Mouse (Mus musculus) neural tube, embryonic 15.5 days (tissue): ENCODE data around the gene Fam181a. TPM values are rescaled to one million over a fixed set of nuclear protein-coding genes. Genes with fewer than 3 reads are reported as not detected.

Experiments
- ATAC-seq: fragments of 200-750 bp; cut with Nextera tagmentation; 2 replicates; pipeline ENCODE4 v1.8.0; 2017; ENCODE audit warnings: mild to moderate bottlenecking, moderate TSS enrichment, moderate library complexity; ENCODE audit not compliant: low FRiP score
- H3K27ac ChIP-seq: fragments of 300-500 bp; sonication (generic); replicated peaks from 2 replicates; pipeline ENCODE4 v1.5.1; 2015; ENCODE audit warnings: mild to moderate bottlenecking, inconsistent platforms
- H3K27me3 ChIP-seq: fragments of 300-500 bp; sonication (generic); replicated peaks from 2 replicates; pipeline ENCODE4 v1.6.1; 2015; ENCODE audit warnings: inconsistent platforms
- H3K36me3 ChIP-seq: fragments of 300-500 bp; sonication (generic); 2 replicates; pipeline ENCODE4 v1.6.1; 2015; ENCODE audit warnings: inconsistent platforms
- H3K4me1 ChIP-seq: fragments of 300-500 bp; sonication (generic); 2 replicates; pipeline ENCODE4 v1.6.1; 2015; ENCODE audit warnings: inconsistent platforms
- H3K4me2 ChIP-seq: fragments of 300-500 bp; sonication (generic); 2 replicates; pipeline ENCODE4 v1.6.1; 2015; ENCODE audit warnings: inconsistent platforms, mild to moderate bottlenecking, moderate library complexity
- H3K4me3 ChIP-seq: fragments of 300-500 bp; sonication (generic); replicated peaks from 2 replicates; pipeline ENCODE4 v1.5.1; 2015; ENCODE audit warnings: mild to moderate bottlenecking, inconsistent platforms
- H3K9ac ChIP-seq: fragments of 300-500 bp; sonication (generic); replicated peaks from 2 replicates; pipeline ENCODE4 v1.6.1; 2015; ENCODE audit warnings: mild to moderate bottlenecking, inconsistent platforms
- H3K9me3 ChIP-seq: fragments of 300-500 bp; sonication (generic); replicated peaks from 2 replicates; pipeline ENCODE4 v1.6.1; 2016; ENCODE audit warnings: inconsistent platforms
- WGBS: fragments of 180-500 bp; shearing (Covaris S2); methylation state at CpG from one replicate; pipeline ENCODE4 v1.1.7; 2015; ENCODE audit warnings: mixed read lengths; 5-methylcytosine and 5-hydroxymethylcytosine counted together
- polyA plus RNA-seq: library from polyadenylated mRNA; unstranded; fragments of >200 nt; fragmentation: Nextera tagmentation; extraction: Ambion mirVana; gene quantifications from 2 replicates; pipeline ENCODE4 v1.2.1, GENCODE M21; 2015

Fam181a gene
- polyA plus RNA-seq, 1 experiment from 2014 or later = 6.9 TPM

GRCm38 (mm10) chr12:103341212-103341611 lies 30.4 kb downstream of the Fam181a start:
- Histone ChIP-seq H3K27ac (no peak overlapping the region), H3K4me1 (no peaks in the 10 kb centered on the region), H3K4me3 (no peak overlapping the region), H3K9me3 (no peaks in the 10 kb centered on the region), H3K27me3 (no peaks in the 10 kb centered on the region), H3K36me3 (no peaks in the 10 kb centered on the region), H3K4me2 (no peak overlapping the region), H3K9ac (no peak overlapping the region)
- ATAC-seq = no peak
- WGBS = 86% methylated on average over 5 of the region's 5 CpGs

GRCm38 (mm10) chr12:103343456-103343855 lies 32.7 kb downstream of the Fam181a start:
- H3K4me2 ChIP-seq = no peak overlapping the region
- H3K4me1 ChIP-seq = no peaks in the 10 kb centered on the region
- WGBS = 82% methylated on average over 8 of the region's 8 CpGs

GRCm38 (mm10) chr12:103344934-103345333 lies 34.2 kb downstream of the Fam181a start:
- ATAC-seq = no peak
- no peak overlapping the region for H3K9ac ChIP-seq
- 90% methylated on average over 7 of the region's 7 CpGs for WGBS
- no peaks in the 10 kb centered on the region for H3K4me1 ChIP-seq
- H3K4me2 ChIP-seq = no peak overlapping the region
- H3K4me3 ChIP-seq = no peak overlapping the region
- H3K9me3 ChIP-seq = no peaks in the 10 kb centered on the region
- H3K27me3 ChIP-seq = no peaks in the 10 kb centered on the region
- no peak overlapping the region for H3K27ac ChIP-seq
- no peaks in the 10 kb centered on the region for H3K36me3 ChIP-seq

More at GRCm38 (mm10) chr12:103343456-103343855, 32.7 kb downstream of the Fam181a start:
- ATAC-seq = no peak
- Histone ChIP-seq H3K36me3 (no peaks in the 10 kb centered on the region), H3K9me3 (no peaks in the 10 kb centered on the region), H3K27me3 (no peaks in the 10 kb centered on the region), H3K9ac (no peak overlapping the region), H3K4me3 (no peak overlapping the region), H3K27ac (no peak overlapping the region)

- H3K4me3 ChIP-seq = no peak overlapping the region
- no peaks in the 10 kb centered on the region for H3K27me3 ChIP-seq
- ATAC-seq = no peak
- 87% methylated on average over 8 of the region's 8 CpGs for whole genome bisulfite sequencing
- no peaks in the 10 kb centered on the region for H3K4me1 ChIP-seq
- H3K9me3 ChIP-seq = no peaks in the 10 kb centered on the region
- H3K9ac ChIP-seq = no peak overlapping the region
- H3K4me2 ChIP-seq = no peak overlapping the region
- no peaks in the 10 kb centered on the region for H3K36me3 ChIP-seq
- no peak overlapping the region for H3K27ac ChIP-seq
Observed at GRCm38 (mm10) chr12:103346945-103347344, 36.2 kb downstream of the Fam181a start.

GRCm38 (mm10) chr12:103347406-103347805 lies 36.6 kb downstream of the Fam181a start:
- Histone ChIP-seq H3K27me3 (no peaks in the 10 kb centered on the region), H3K27ac (no peak overlapping the region), H3K4me3 (no peak overlapping the region), H3K4me2 (no peak overlapping the region), H3K36me3 (no peaks in the 10 kb centered on the region), H3K9me3 (no peaks in the 10 kb centered on the region), H3K9ac (no peak overlapping the region), H3K4me1 (no peaks in the 10 kb centered on the region)
- 57% methylated on average over 5 of the region's 5 CpGs for WGBS
- ATAC-seq = no peak

GRCm38 (mm10) chr12:103348506-103348905 lies 37.7 kb downstream of the Fam181a start:
- WGBS = 7% methylated on average over 3 of the region's 3 CpGs
- Histone ChIP-seq H3K27ac (no peak overlapping the region), H3K4me1 (peaks cover 3% of the 10 kb centered on the region; the same call in 1 of the 2 replicates), H3K27me3 (no peaks in the 10 kb centered on the region), H3K9ac (no peak overlapping the region), H3K36me3 (no peaks in the 10 kb centered on the region), H3K9me3 (no peaks in the 10 kb centered on the region), H3K4me2 (no peak overlapping the region), H3K4me3 (no peak overlapping the region)
- ATAC-seq = peak; percentile 83; the same call in 1 of the 2 replicates

- H3K27me3 ChIP-seq = no peaks in the 10 kb centered on the region
- H3K4me3 ChIP-seq = no peak overlapping the region
- H3K9me3 ChIP-seq = no peaks in the 10 kb centered on the region
- H3K4me1 ChIP-seq = peaks cover 6% of the 10 kb centered on the region; the same call in 1 of the 2 replicates
- H3K27ac ChIP-seq = no peak overlapping the region
- WGBS = 96% methylated on average over 6 of the region's 6 CpGs
- no peak overlapping the region for H3K4me2 ChIP-seq
- H3K9ac ChIP-seq = no peak overlapping the region
- ATAC-seq = no peak
- no peaks in the 10 kb centered on the region for H3K36me3 ChIP-seq
Observed at GRCm38 (mm10) chr12:103352735-103353134, 42.0 kb downstream of the Fam181a start.

GRCm38 (mm10) chr12:103353538-103353937 lies 42.8 kb downstream of the Fam181a start:
- H3K27me3 ChIP-seq = no peaks in the 10 kb centered on the region
- 9% methylated on average over 5 of the region's 5 CpGs for WGBS
- H3K4me2 ChIP-seq = no peak overlapping the region
- H3K9me3 ChIP-seq = no peaks in the 10 kb centered on the region
- H3K4me1 ChIP-seq = peaks cover 6% of the 10 kb centered on the region; the same call in 1 of the 2 replicates
- H3K9ac ChIP-seq = no peak overlapping the region
- peak; percentile 51; the same call in 1 of the 2 replicates for ATAC-seq
- no peaks in the 10 kb centered on the region for H3K36me3 ChIP-seq
- H3K27ac ChIP-seq = no peak overlapping the region
- no peak overlapping the region for H3K4me3 ChIP-seq

- 78% methylated on average over 14 of the region's 14 CpGs for WGBS
- Histone ChIP-seq H3K27ac (no peak within 1 kb of the TSS), H3K9ac (no peak within 1 kb of the TSS), H3K27me3 (no peaks in the 10 kb centered on the region), H3K4me3 (no peak within 1 kb of the TSS), H3K4me1 (peaks cover 6% of the 10 kb centered on the region; the same call in 1 of the 2 replicates), H3K9me3 (no peaks in the 10 kb centered on the region), H3K4me2 (no peak within 1 kb of the TSS), H3K36me3 (no peaks in the 10 kb centered on the region)
- ATAC-seq = no peak
Observed at GRCm38 (mm10) chr12:103355746-103356414, 45.1 kb downstream of the Fam181a start, which contains the start of gene Asb2. TSS of gene Asb2 (minus strand) at chr12:103356001.

GRCm38 (mm10) chr12:103356415-103356748 lies 45.6 kb downstream of the Fam181a start:
- Histone ChIP-seq H3K36me3 (no peaks in the 10 kb centered on the region), H3K27ac (no peak overlapping the region), H3K9ac (no peak overlapping the region), H3K4me3 (no peak overlapping the region), H3K9me3 (no peaks in the 10 kb centered on the region), H3K4me1 (peaks cover 6% of the 10 kb centered on the region; the same call in 1 of the 2 replicates), H3K27me3 (no peaks in the 10 kb centered on the region), H3K4me2 (no peak overlapping the region)
- WGBS = 92% methylated on average over 4 of the region's 4 CpGs
- no peak for ATAC-seq

- H3K36me3 ChIP-seq = no peaks in the 10 kb centered on the region
- WGBS = 74% methylated on average over 8 of the region's 8 CpGs
- H3K4me3 ChIP-seq = no peak overlapping the region
- H3K9ac ChIP-seq = no peak overlapping the region
- H3K4me1 ChIP-seq = peaks cover 6% of the 10 kb centered on the region; the same call in 1 of the 2 replicates
- H3K27me3 ChIP-seq = no peaks in the 10 kb centered on the region
- H3K9me3 ChIP-seq = no peaks in the 10 kb centered on the region
- ATAC-seq = no peak
- no peak overlapping the region for H3K4me2 ChIP-seq
- no peak overlapping the region for H3K27ac ChIP-seq
Observed at GRCm38 (mm10) chr12:103358216-103358615, 47.4 kb downstream of the Fam181a start.

- Histone ChIP-seq H3K4me2 (no peak overlapping the region), H3K4me1 (no peaks in the 10 kb centered on the region), H3K9me3 (no peaks in the 10 kb centered on the region), H3K4me3 (no peak overlapping the region), H3K36me3 (no peaks in the 10 kb centered on the region), H3K27me3 (no peaks in the 10 kb centered on the region), H3K9ac (no peak overlapping the region), H3K27ac (no peak overlapping the region)
- no peak for ATAC-seq
- 63% methylated on average over 4 of the region's 4 CpGs for WGBS
Observed at GRCm38 (mm10) chr12:103358951-103359801, 48.4 kb downstream of the Fam181a start.
